17 mouse cellular contexts compared by ENCODE assay signal in the genomic region with DNA sequence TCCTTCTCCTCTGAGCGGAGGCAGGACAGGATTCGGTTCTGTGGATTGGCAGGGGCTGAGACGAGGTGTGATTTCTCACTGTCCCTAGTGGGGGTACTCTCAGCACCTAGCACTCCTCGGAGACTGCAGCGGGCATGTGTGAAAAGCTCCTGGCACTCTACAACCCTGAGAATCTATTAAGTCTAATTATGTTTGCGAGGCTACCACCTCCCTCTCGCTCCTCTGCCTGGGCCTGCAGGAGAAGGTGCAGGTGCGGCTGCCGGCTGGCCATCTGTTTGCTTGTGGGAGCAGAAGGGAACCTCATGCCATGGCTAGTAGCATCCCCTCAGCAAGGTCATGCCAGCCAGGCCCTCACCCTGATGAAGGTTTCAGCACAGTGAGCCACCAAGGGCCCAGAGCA.
DNase-seq lines count a peak whose midpoint lies in the region; ATAC-seq lines count a peak whose summit lies in the region.
"Had no signal": no experiment of that assay in that cellular context is flagged by ENCODE, and none has a peak within 500 bp of the region (broad histone marks: within the 10 kb centered on the region; RNA-seq: fewer than 3 reads in every experiment).

No protein-coding gene starts in this region.

- no peak for DNase-seq in midbrain, embryonic 10.5 days (ENCODE audit: low spot score)
- DNase-seq in cerebellum, adult 11 months: peak; percentile 27
- DNase-seq in cerebellum, adult 9-11 months: peak; percentile 63
- DNase-seq in kidney, postnatal 25 days: no peak
- no peak for DNase-seq in spleen, postnatal 36 days (ENCODE audit: low spot score in 2 of 2)
- DNase-seq: adrenal gland, postnatal 36 days; gastrocnemius, postnatal 25 days; heart, postnatal 10 days; kidney, adult 2 months; kidney, postnatal 36 days; layer of hippocampus, adult 9-11 months; lung, postnatal 10 days had no signal

- H3K9me3 ChIP-seq in midbrain, embryonic 10.5 days (replicated peaks): no peaks in the 10 kb centered on the region
- H3K9me3 ChIP-seq in midbrain, embryonic 13.5 days: no peaks in the 10 kb centered on the region
- H3K9me3 ChIP-seq in forebrain, embryonic 16.5 days (ENCODE audit: control insufficient read depth, low read length): no peaks in the 10 kb centered on the region
- H3K9me3 ChIP-seq: heart, embryonic 10.5 days; limb, embryonic 13.5 days; liver, embryonic 15.5 days had no signal

- H3K27me3 ChIP-seq in midbrain, embryonic 10.5 days (ENCODE audit: low read depth, poor library complexity, severe bottlenecking): peaks cover 12% of the 10 kb centered on the region; the same call in 1 of the 2 replicates
- 0 out of 2 replicates have a peak, but pooled peaks cover 4% of the 10 kb centered on the region for H3K27me3 ChIP-seq in midbrain, embryonic 13.5 days
- peaks cover 5% of the 10 kb centered on the region; the same call in 1 of the 2 replicates for H3K27me3 ChIP-seq in forebrain, embryonic 16.5 days (replicated peaks; ENCODE audit: control insufficient read depth, insufficient read depth, low read length)
- H3K27me3 ChIP-seq: liver, embryonic 15.5 days had no signal

- H3K4me3 ChIP-seq in midbrain, embryonic 10.5 days: no peak overlapping the region
- H3K4me3 ChIP-seq in midbrain, embryonic 13.5 days (replicated peaks): no peak overlapping the region
- no peak overlapping the region for H3K4me3 ChIP-seq in forebrain, embryonic 16.5 days (replicated peaks; ENCODE audit: low read length)
- H3K4me3 ChIP-seq: heart, embryonic 10.5 days; limb, embryonic 13.5 days; liver, embryonic 15.5 days had no signal

- H3K4me2 ChIP-seq in midbrain, embryonic 13.5 days (replicated peaks): no peak overlapping the region
- H3K4me2 ChIP-seq in forebrain, embryonic 16.5 days (ENCODE audit: low read length): no peak overlapping the region
- H3K4me2 ChIP-seq: limb, embryonic 13.5 days; liver, embryonic 15.5 days had no signal

- H3K4me1 ChIP-seq in midbrain, embryonic 10.5 days: peaks cover 53% of the 10 kb centered on the region
- peaks cover 51% of the 10 kb centered on the region for H3K4me1 ChIP-seq in midbrain, embryonic 13.5 days (replicated peaks)
- peaks cover 39% of the 10 kb centered on the region for H3K4me1 ChIP-seq in forebrain, embryonic 16.5 days (replicated peaks; ENCODE audit: control insufficient read depth, insufficient read depth, low read length)
- H3K4me1 ChIP-seq: liver, embryonic 15.5 days had no signal

- H3K27ac ChIP-seq in midbrain, embryonic 10.5 days (replicated peaks): peak overlapping the region; percentile 52; the same call in 1 of the 2 replicates
- no peak overlapping the region for H3K27ac ChIP-seq in midbrain, embryonic 13.5 days
- H3K27ac ChIP-seq in forebrain, embryonic 16.5 days (ENCODE audit: low read length): no peak overlapping the region
- H3K27ac ChIP-seq: heart, embryonic 10.5 days; limb, embryonic 13.5 days; liver, embryonic 15.5 days had no signal

- no peak overlapping the region; the same call in 1 of the 2 replicates for H3K9ac ChIP-seq in midbrain, embryonic 13.5 days (replicated peaks)
- H3K9ac ChIP-seq in forebrain, embryonic 16.5 days (replicated peaks; ENCODE audit: low read depth, low read length): no peak overlapping the region
- H3K9ac ChIP-seq: limb, embryonic 13.5 days; liver, embryonic 15.5 days had no signal

- no peak for ATAC-seq in midbrain, embryonic 13.5 days
- ATAC-seq in forebrain, embryonic 16.5 days: peak; percentile 56

- 73% methylated on average over 9 of the region's 9 CpGs for WGBS in midbrain, embryonic 10.5 days
- WGBS in midbrain, embryonic 13.5 days: 56% methylated on average over 9 of the region's 9 CpGs
- 22% methylated on average over 9 of the region's 9 CpGs for WGBS in forebrain, embryonic 16.5 days

- H3K36me3 ChIP-seq in midbrain, embryonic 10.5 days: peaks cover 4% of the 10 kb centered on the region; the same call in 1 of the 2 replicates
- H3K36me3 ChIP-seq in midbrain, embryonic 13.5 days: no peaks in the 10 kb centered on the region
- H3K36me3 ChIP-seq in forebrain, embryonic 16.5 days (ENCODE audit: control insufficient read depth, insufficient read depth): no peaks in the 10 kb centered on the region
- H3K36me3 ChIP-seq: heart, embryonic 10.5 days; limb, embryonic 13.5 days; liver, embryonic 15.5 days had no signal

Comparison
In these comparisons a context has a peak if more than half of its experiments do, and no peak if none do; other contexts are left out.
1. DNase-seq: peak in cerebellum, adult 11 months (single experiment) and cerebellum, adult 9-11 months (single experiment); none in midbrain, embryonic 10.5 days (single experiment), kidney, postnatal 25 days (0 of 2) and spleen, postnatal 36 days (0 of 2).